Mouse (Mus musculus): ENCODE data around the gene Ric8b.

Gene Ric8b

GRCm38 (mm10) chr10:84909021-84909801, 8.2 kb upstream of the Ric8b start:
- in situ Hi-C loops (cut with MboI; ENCODE audit: low sequenced_read_pairs): no loop called here

- in situ Hi-C loops (cut with MboI; ENCODE audit: low sequenced_read_pairs): no loop called here
Measured at GRCm38 (mm10) chr10:84910194-84910593, 7.2 kb upstream of the Ric8b start.

- in situ Hi-C loops (cut with MboI; ENCODE audit: low sequenced_read_pairs): no loop called here
Measured at GRCm38 (mm10) chr10:84910758-84911384, 6.5 kb upstream of the Ric8b start.

GRCm38 (mm10) chr10:84913148-84913547, 4.3 kb upstream of the Ric8b start:
- in situ Hi-C loops (cut with MboI; ENCODE audit: low sequenced_read_pairs): no loop called here

GRCm38 (mm10) chr10:84915476-84915875, 1.9 kb upstream of the Ric8b start:
- in situ Hi-C loops (cut with MboI; ENCODE audit: low sequenced_read_pairs): no loop called here

GRCm38 (mm10) chr10:84917731-84918095, 297 bp downstream of the Ric8b start:
- in situ Hi-C loops (cut with MboI; ENCODE audit: low sequenced_read_pairs): no loop called here

- in situ Hi-C loops (cut with MboI; ENCODE audit: low sequenced_read_pairs): no loop called here
Measured at GRCm38 (mm10) chr10:84926336-84926735, 8.9 kb downstream of the Ric8b start.

- in situ Hi-C loops (cut with MboI; ENCODE audit: low sequenced_read_pairs): no loop called here
Measured at GRCm38 (mm10) chr10:84926885-84927284, 9.5 kb downstream of the Ric8b start.

GRCm38 (mm10) chr10:84928465-84928864, 11.0 kb downstream of the Ric8b start:
- in situ Hi-C loops (cut with MboI; ENCODE audit: low sequenced_read_pairs): no loop called here

- in situ Hi-C loops (cut with MboI; ENCODE audit: low sequenced_read_pairs): no loop called here
Measured at GRCm38 (mm10) chr10:84935553-84936209, 18.3 kb downstream of the Ric8b start.

- in situ Hi-C loops (cut with MboI; ENCODE audit: low sequenced_read_pairs): no loop called here
Measured at GRCm38 (mm10) chr10:84936832-84937515, 19.6 kb downstream of the Ric8b start.

GRCm38 (mm10) chr10:84938094-84938820, 20.8 kb downstream of the Ric8b start:
- in situ Hi-C loops (cut with MboI; ENCODE audit: low sequenced_read_pairs): no loop called here

GRCm38 (mm10) chr10:84938886-84939285, 21.5 kb downstream of the Ric8b start:
- in situ Hi-C loops (cut with MboI; ENCODE audit: low sequenced_read_pairs): no loop called here

GRCm38 (mm10) chr10:84940356-84940755, 22.9 kb downstream of the Ric8b start:
- in situ Hi-C loops (cut with MboI; ENCODE audit: low sequenced_read_pairs): no loop called here

GRCm38 (mm10) chr10:84945692-84946091, 28.3 kb downstream of the Ric8b start:
- in situ Hi-C loops (cut with MboI; ENCODE audit: low sequenced_read_pairs): no loop called here

GRCm38 (mm10) chr10:84948970-84949683, 31.7 kb downstream of the Ric8b start:
- in situ Hi-C loops (cut with MboI; ENCODE audit: low sequenced_read_pairs): no loop called here

- in situ Hi-C loops (cut with MboI; ENCODE audit: low sequenced_read_pairs): no loop called here
Measured at GRCm38 (mm10) chr10:84949684-84950010, 32.2 kb downstream of the Ric8b start.

GRCm38 (mm10) chr10:84950384-84950783, 33.0 kb downstream of the Ric8b start:
- in situ Hi-C loops (cut with MboI; ENCODE audit: low sequenced_read_pairs): no loop called here

GRCm38 (mm10) chr10:84954236-84954635, 36.8 kb downstream of the Ric8b start:
- in situ Hi-C loops (cut with MboI; ENCODE audit: low sequenced_read_pairs): no loop called here

- in situ Hi-C loops (cut with MboI; ENCODE audit: low sequenced_read_pairs): no loop called here
Measured at GRCm38 (mm10) chr10:84956173-84956572, 38.8 kb downstream of the Ric8b start.

Measured in CH12F3 (cell line).